Mouse (Mus musculus) lung, adult 2 months (tissue): ENCODE measurements at regions not wholly inside any gene's neighbourhood (a gene's known extent, or its start where the extent isn't known, plus 50 kb on each side); places are given as distances from the start of the nearest gene placed in this dataset.

ENCODE experiments used
- DNase-seq: peaks from one replicate; pipeline ENCODE4 v3.0.0; 2022
- H3K4me1 ChIP-seq: fragments of 200-500 bp; 2 replicates; pipeline ENCODE4 v1.6.1; 2011; ENCODE audit warnings: low read length; ENCODE audit not compliant: control insufficient read depth, insufficient read depth
- H3K4me3 ChIP-seq: fragments of 200-500 bp; replicated peaks from 2 replicates; pipeline ENCODE3; 2011; ENCODE audit warnings: low read depth, mild to moderate bottlenecking, control low read depth, low read length; ENCODE audit errors: extremely low read depth
- CTCF ChIP-seq: fragments of 200-500 bp; IDR thresholded peaks from 2 replicates; pipeline ENCODE4 v1.5.1; 2011; ENCODE audit warnings: mild to moderate bottlenecking, low read length, control low read depth; ENCODE audit not compliant: insufficient read depth
- POLR2A ChIP-seq: fragments of 200-500 bp; IDR thresholded peaks from 2 replicates; pipeline ENCODE4 v1.6.1; 2011; ENCODE audit warnings: low read depth, mild to moderate bottlenecking, control low read depth, low read length, borderline replicate concordance; ENCODE audit errors: extremely low read depth
- WGBS: fragments of 180-500 bp; shearing (Covaris S2); methylation state at CpG from one replicate; pipeline ENCODE4 v1.1.7; 2018; 5-methylcytosine and 5-hydroxymethylcytosine counted together

GRCm38 (mm10) chr9:61143101-61143500 is 229.1 kb upstream of the Tle3 start:
- no peak for DNase-seq
- Histone ChIP-seq H3K4me3 (no peak overlapping the region), H3K4me1 (no peaks in the 10 kb centered on the region)
- TF ChIP-seq CTCF (no peak), POLR2A (no peak)
- 90% methylated on average over 6 of the region's 6 CpGs for WGBS

GRCm38 (mm10) chr9:61144685-61145318 is 227.4 kb upstream of the Tle3 start:
- no peak for DNase-seq
- Histone ChIP-seq H3K4me3 (no peak overlapping the region), H3K4me1 (no peaks in the 10 kb centered on the region)
- 71% methylated on average over 11 of the region's 11 CpGs for WGBS
- TF ChIP-seq POLR2A (no peak), CTCF (no peak)

DNA sequence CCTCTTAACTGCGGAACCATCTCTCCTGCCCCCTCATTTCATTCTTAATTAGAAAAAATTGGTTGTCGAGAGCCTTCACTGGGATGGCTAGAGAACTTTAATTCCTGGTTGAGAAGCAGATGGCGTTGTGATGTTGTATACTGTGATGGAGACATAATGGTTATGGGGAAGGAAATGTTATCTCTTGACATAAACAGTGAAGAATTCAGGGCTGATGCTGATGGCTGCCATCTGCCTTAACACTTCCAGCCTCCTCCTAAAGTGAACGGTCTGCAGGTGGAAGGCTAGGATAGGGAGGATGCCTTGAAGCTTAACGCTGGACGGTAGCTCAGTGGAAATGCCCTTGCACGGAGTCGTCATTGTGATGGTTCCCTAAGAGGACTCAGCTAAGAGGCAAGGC is 226.4 kb upstream of the Tle3 start:
- H3K4me1 ChIP-seq, result no peaks in the 10 kb centered on the region
- no peak for DNase-seq
- TF ChIP-seq POLR2A (no peak), CTCF (no peak)
- 55% methylated on average over 8 of the region's 8 CpGs for WGBS
- no peak overlapping the region for H3K4me3 ChIP-seq

GRCm38 (mm10) chr9:61151201-61151600 is 221.0 kb upstream of the Tle3 start:
- no peak overlapping the region for H3K4me3 ChIP-seq
- WGBS, result 73% methylated on average over 4 of the region's 4 CpGs
- H3K4me1 ChIP-seq, result no peaks in the 10 kb centered on the region
- DNase-seq, result no peak
- no peak for TF ChIP-seq POLR2A
- TF ChIP-seq CTCF, result no peak

DNA sequence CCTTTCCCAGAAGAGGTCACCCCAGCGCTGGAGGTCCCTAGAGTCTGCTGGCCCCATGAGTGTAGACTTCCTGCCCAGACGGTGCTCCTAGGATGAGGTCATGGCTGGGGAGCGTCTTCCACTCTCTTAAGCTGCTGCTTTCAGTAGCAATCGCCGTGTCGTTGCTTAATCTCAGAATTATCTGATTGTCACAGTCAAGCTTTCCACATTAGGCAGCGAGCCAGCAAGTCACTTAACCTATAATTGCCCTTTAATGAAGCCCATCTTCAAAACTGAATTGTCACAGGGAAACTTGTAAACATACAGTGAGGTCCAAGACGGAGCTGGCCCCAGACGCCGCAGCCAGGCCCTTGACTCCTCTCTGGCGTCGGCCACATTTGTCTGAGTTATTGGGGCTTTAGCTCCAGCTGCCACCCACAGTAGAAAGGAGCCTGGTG is 220.2 kb upstream of the Tle3 start:
- 25% methylated on average over 12 of the region's 12 CpGs for WGBS
- Histone ChIP-seq H3K4me1 (no peaks in the 10 kb centered on the region), H3K4me3 (no peak overlapping the region)
- no peak for DNase-seq
- TF ChIP-seq CTCF (no peak), POLR2A (no peak)

GRCm38 (mm10) chr9:61154721-61155120 is 217.4 kb upstream of the Tle3 start:
- no peak for DNase-seq
- 80% methylated on average over 6 of the region's 6 CpGs for WGBS
- no peak for TF ChIP-seq CTCF
- no peak for TF ChIP-seq POLR2A
- Histone ChIP-seq H3K4me1 (no peaks in the 10 kb centered on the region), H3K4me3 (no peak overlapping the region)

DNA sequence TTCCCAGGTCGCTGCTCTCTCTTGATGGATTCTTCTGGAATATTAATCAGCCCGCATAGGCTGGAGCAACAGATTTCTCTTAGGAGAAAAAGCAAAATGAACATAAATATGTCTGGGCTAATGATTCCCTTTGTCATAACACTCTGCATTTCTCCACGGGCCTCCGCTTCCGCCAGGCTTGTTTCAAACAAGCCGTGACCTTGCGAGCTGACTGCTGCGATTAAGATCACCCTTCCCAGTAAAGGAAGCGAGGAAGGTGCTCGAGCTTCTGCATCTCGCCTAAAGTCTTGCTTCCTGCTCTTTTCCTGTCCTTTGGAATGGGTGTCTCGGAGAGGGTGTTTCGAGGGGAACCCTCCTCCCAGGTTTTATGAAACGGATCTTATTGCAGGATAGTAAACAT is 216.3 kb upstream of the Tle3 start:
- no peak for DNase-seq
- WGBS, result 59% methylated on average over 14 of the region's 14 CpGs
- Histone ChIP-seq H3K4me3 (no peak overlapping the region), H3K4me1 (no peaks in the 10 kb centered on the region)
- no peak for TF ChIP-seq POLR2A
- no peak for TF ChIP-seq CTCF

DNA sequence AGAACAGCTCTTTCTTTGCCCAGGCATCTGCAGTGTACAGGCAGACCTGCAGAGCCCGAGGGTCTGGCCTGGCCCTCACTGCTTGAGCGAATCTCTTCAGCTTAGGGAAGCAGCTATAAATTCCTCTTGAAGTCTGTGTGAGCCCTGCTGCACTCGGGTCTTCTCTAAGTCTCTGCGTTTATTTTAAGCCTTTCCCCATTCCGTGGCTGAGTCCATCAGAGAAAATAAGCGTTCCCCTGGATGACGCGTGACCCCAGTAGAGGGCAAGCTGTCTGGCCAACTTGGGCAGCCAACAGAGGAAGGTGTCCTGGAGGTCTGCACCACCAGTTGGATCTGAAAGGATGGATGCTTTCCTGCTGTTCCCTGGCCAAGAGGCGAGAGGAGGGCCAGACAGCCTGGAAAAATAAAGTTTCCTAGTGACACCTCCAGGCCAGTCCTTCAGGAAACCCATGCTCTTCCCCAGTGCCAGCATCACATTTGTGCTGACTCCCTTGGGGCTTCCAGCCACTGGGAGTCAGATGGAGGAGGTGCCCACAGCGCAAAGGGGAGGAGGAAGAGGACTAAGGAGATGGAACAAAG is 213.9 kb upstream of the Tle3 start:
- no peaks in the 10 kb centered on the region for H3K4me1 ChIP-seq
- 51% methylated on average over 10 of the region's 10 CpGs for WGBS
- H3K4me3 ChIP-seq, result no peak overlapping the region
- DNase-seq, result no peak
- no peak for TF ChIP-seq CTCF
- no peak for TF ChIP-seq POLR2A

DNA sequence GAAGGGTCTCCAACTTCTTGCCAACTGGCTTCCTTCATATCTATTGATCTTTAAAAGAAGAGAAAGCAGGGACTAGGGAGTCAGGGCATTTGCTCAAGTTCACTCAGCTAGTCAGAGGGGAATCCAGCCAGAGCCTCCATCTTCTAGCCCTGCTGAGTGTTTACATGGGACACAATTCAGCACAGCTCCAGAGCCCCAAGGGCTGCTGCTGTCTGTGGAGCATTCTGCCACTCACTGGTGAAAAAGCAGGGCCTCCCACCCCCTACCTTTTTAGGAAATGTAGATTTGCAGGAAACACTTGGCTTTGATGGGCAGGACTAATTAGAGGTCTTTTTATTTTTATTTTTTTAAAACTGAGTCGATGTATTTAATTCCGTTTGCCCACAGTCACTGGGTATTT is 213.0 kb upstream of the Tle3 start:
- 62% methylated on average over 2 of the region's 2 CpGs for WGBS
- DNase-seq, result no peak
- no peak for TF ChIP-seq CTCF
- TF ChIP-seq POLR2A, result no peak
- Histone ChIP-seq H3K4me1 (no peaks in the 10 kb centered on the region), H3K4me3 (no peak overlapping the region)

DNA sequence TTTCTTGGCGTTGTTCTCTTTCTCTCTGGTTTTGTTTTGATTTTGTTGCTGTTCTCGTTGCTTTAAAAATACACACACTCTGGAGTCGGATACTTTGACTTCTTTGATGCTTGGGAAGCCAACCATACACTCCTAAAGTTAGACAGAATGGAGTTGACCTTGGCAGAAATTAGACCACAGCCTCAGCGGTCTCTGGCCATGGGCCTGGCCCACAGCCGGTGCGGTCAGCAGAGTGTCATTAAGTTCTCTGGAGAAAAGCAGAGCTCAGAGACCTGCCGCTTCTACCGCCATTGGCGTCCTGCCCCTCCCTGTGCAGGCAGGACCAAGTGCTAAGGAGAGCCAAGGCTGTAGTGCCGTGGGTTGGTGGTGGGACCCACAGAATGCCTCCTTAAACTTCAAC is 212.6 kb upstream of the Tle3 start:
- DNase-seq, result no peak
- TF ChIP-seq CTCF, result no peak
- 55% methylated on average over 10 of the region's 10 CpGs for WGBS
- Histone ChIP-seq H3K4me3 (no peak overlapping the region), H3K4me1 (no peaks in the 10 kb centered on the region)

DNA sequence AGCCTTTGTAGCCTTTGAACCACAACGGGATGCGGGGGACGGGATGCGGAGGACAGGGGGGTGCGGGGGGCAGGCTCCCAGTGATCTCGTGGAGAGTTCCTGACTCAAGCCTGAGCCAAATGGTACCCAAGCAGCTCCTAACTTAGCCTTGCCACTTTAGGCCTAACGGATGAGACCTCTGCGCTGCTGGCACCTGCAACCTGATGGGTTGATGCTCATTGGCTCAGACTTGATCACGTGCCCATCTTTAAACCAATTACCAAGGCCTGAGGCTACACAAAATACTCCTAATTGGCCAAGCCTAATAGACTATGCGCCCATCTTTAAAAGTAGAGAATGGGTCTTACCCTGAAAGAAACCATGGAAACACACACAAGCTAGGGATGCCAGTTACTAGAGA is 209.3 kb upstream of the Tle3 start:
- TF ChIP-seq CTCF (no peak), POLR2A (no peak)
- no peak overlapping the region for H3K4me3 ChIP-seq
- 92% methylated on average over 10 of the region's 10 CpGs for WGBS
- no peak for DNase-seq
- peaks cover 14% of the 10 kb centered on the region for H3K4me1 ChIP-seq
